Mouse (Mus musculus): ENCODE results near the gene Dlat.

- TF ChIP-seq CTCF (conservative IDR thresholded peaks at IDR 0.05; ENCODE audit: low read length) = no peak
- TF ChIP-seq POU5F1 (IDR thresholded peaks at IDR 0.05; ENCODE audit: borderline replicate concordance, low read length) = no peak
- TF ChIP-seq NANOG (IDR thresholded peaks at IDR 0.05; ENCODE audit: borderline replicate concordance, low read length) = no peak
Measured at GRCm38 (mm10) chr9:50632016-50632688, 27.4 kb downstream of the Dlat start.
